Mouse (Mus musculus) E14TG2a.4 (cell line): ENCODE results near the gene Ptprb.

Experiments used
- H3K27me3 ChIP-seq: 2 replicates; pipeline ENCODE4 v1.6.1; 2014; ENCODE audit warnings: low read length, control low read depth; ENCODE audit not compliant: insufficient read depth
- H3K36me3 ChIP-seq: 2 replicates; pipeline ENCODE4 v1.6.1; 2014; ENCODE audit warnings: low read length, control low read depth; ENCODE audit not compliant: insufficient read depth
- H3K4me1 ChIP-seq: replicated peaks from 2 replicates; pipeline ENCODE4 v1.6.1; 2014; ENCODE audit warnings: low read depth, low read length, control low read depth
- H3K4me3 ChIP-seq: replicated peaks from 2 replicates; pipeline ENCODE4 v1.5.1; 2014; ENCODE audit warnings: mild to moderate bottlenecking, low read length
- H3K9me3 ChIP-seq: 2 replicates; pipeline ENCODE4 v1.6.1; 2014; ENCODE audit warnings: low read length, control low read depth
- CTCF ChIP-seq: conservative IDR thresholded peaks from 2 replicates; pipeline ENCODE4 v1.5.1; 2014; ENCODE audit warnings: low read length
- NANOG ChIP-seq: IDR thresholded peaks from 2 replicates; pipeline ENCODE4 v1.6.1; 2014; ENCODE audit warnings: borderline replicate concordance, low read length, mixed read lengths
- POU5F1 ChIP-seq: IDR thresholded peaks from 2 replicates; pipeline ENCODE4 v1.6.1; 2014; ENCODE audit warnings: low read length, borderline replicate concordance

Gene Ptprb

GRCm38 (mm10) chr10:116335328-116335727, 60.0 kb downstream of the Ptprb start:
- TF ChIP-seq CTCF (no peak), NANOG (no peak), POU5F1 (no peak)
- Histone ChIP-seq H3K36me3 (no peaks in the 10 kb centered on the region), H3K4me1 (peaks cover 8% of the 10 kb centered on the region), H3K27me3 (peaks cover 20% of the 10 kb centered on the region), H3K4me3 (no peak overlapping the region), H3K9me3 (no peaks in the 10 kb centered on the region)

DNA sequence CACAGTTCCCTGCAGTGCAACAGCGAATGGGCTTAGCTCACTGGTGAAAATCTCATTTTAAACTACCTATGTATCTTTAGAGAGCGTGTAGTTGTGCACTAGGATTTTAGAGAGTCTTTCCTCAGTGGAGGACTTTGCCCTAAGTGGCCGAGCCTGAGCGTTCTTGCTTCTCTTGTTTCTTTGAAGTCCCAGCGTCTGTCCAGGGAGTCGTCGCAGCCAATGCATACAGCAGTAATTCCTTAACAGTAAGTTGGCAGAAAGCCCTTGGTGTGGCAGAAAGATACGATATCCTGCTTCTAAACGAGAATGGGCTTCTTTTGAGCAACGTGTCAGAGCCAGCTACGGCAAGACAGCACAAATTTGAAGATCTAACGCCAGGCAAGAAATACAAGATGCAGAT, 65.9 kb downstream of the Ptprb start:
- no peaks in the 10 kb centered on the region for H3K36me3 ChIP-seq
- no peak for TF ChIP-seq NANOG
- TF ChIP-seq POU5F1, result no peak
- no peak for TF ChIP-seq CTCF
- peaks cover 13% of the 10 kb centered on the region for H3K9me3 ChIP-seq
- no peaks in the 10 kb centered on the region for H3K27me3 ChIP-seq
- no peak overlapping the region for H3K4me3 ChIP-seq
- H3K4me1 ChIP-seq, result no peaks in the 10 kb centered on the region

GRCm38 (mm10) chr10:116346618-116347184, 71.4 kb downstream of the Ptprb start:
- Histone ChIP-seq H3K4me3 (no peak overlapping the region), H3K27me3 (peaks cover 6% of the 10 kb centered on the region), H3K36me3 (no peaks in the 10 kb centered on the region), H3K4me1 (peaks cover 7% of the 10 kb centered on the region; the same call in 1 of the 2 replicates), H3K9me3 (peaks cover 13% of the 10 kb centered on the region)
- TF ChIP-seq NANOG, result no peak
- TF ChIP-seq CTCF, result no peak
- TF ChIP-seq POU5F1, result no peak

- peaks cover 8% of the 10 kb centered on the region for H3K9me3 ChIP-seq
- H3K4me3 ChIP-seq, result no peak overlapping the region
- TF ChIP-seq NANOG (no peak), CTCF (no peak), POU5F1 (no peak)
- peaks cover 6% of the 10 kb centered on the region for H3K27me3 ChIP-seq
- no peaks in the 10 kb centered on the region for H3K36me3 ChIP-seq
- peaks cover 7% of the 10 kb centered on the region; the same call in 1 of the 2 replicates for H3K4me1 ChIP-seq
Measured at GRCm38 (mm10) chr10:116349004-116349403, 73.7 kb downstream of the Ptprb start.

DNA sequence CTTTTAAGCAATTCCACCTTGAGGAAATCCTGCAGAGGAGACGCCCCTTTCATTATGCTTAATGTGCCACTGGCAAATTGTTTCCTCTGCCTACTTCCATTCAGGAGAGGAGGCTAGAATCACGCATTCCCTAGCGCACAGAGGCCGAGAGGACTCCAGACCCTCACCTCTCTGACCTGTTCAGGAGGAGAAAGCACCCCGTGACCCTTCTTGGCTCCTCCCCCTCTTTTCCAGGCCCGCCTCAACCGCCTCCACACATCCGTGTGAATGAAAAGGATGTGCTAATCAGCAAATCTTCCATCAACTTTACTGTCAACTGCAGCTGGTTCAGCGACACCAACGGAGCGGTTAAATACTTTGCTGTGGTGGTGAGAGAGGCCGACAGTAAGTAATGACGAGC, 75.2 kb downstream of the Ptprb start:
- TF ChIP-seq POU5F1 (no peak), NANOG (no peak), CTCF (no peak)
- no peaks in the 10 kb centered on the region for H3K9me3 ChIP-seq

GRCm38 (mm10) chr10:116354372-116354771, 79.0 kb downstream of the Ptprb start:
- H3K4me3 ChIP-seq, result no peak overlapping the region
- no peaks in the 10 kb centered on the region for H3K9me3 ChIP-seq
- H3K27me3 ChIP-seq, result 0 out of 2 replicates have a peak, but pooled peaks cover 3% of the 10 kb centered on the region
- peaks cover 14% of the 10 kb centered on the region for H3K4me1 ChIP-seq
- TF ChIP-seq NANOG (no peak), CTCF (no peak), POU5F1 (no peak)
- no peaks in the 10 kb centered on the region for H3K36me3 ChIP-seq

More for the DNA sequence above, 75.2 kb downstream of the Ptprb start:
- H3K36me3 ChIP-seq, result no peaks in the 10 kb centered on the region
- peaks cover 7% of the 10 kb centered on the region; the same call in 1 of the 2 replicates for H3K4me1 ChIP-seq
- H3K27me3 ChIP-seq, result peaks cover 6% of the 10 kb centered on the region
- no peak overlapping the region for H3K4me3 ChIP-seq

- no peak for TF ChIP-seq NANOG
- TF ChIP-seq CTCF, result no peak
- TF ChIP-seq POU5F1, result no peak
- H3K4me1 ChIP-seq, result peaks cover 7% of the 10 kb centered on the region
- H3K27me3 ChIP-seq, result no peaks in the 10 kb centered on the region
- H3K36me3 ChIP-seq, result no peaks in the 10 kb centered on the region
- H3K4me3 ChIP-seq, result no peak overlapping the region
- no peaks in the 10 kb centered on the region for H3K9me3 ChIP-seq
Measured at GRCm38 (mm10) chr10:116362181-116362580, 86.9 kb downstream of the Ptprb start.

DNA sequence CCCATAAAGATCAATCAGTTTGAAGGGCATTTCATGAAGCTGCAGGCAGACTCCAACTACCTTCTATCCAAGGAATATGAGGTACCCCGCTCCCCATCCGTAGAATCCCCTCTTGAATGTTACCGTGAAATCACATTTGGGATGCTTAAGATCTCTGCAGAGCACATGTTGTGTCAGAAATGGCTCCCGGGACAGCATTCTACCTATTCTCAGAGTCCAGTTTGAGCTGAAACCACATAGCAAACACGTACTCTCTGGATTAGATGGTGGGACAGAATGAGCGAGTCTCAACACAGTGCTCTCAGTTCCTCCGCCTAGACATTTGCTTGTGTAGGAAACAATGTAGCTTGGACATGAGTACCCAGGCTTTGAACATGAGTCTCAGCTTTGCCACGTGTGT, 87.3 kb downstream of the Ptprb start:
- H3K27me3 ChIP-seq, result no peaks in the 10 kb centered on the region
- no peaks in the 10 kb centered on the region for H3K9me3 ChIP-seq
- peaks cover 5% of the 10 kb centered on the region; the same call in 1 of the 2 replicates for H3K4me1 ChIP-seq
- no peak overlapping the region for H3K4me3 ChIP-seq
- no peaks in the 10 kb centered on the region for H3K36me3 ChIP-seq
- TF ChIP-seq CTCF, result no peak
- TF ChIP-seq POU5F1, result no peak
- no peak for TF ChIP-seq NANOG

- H3K9me3 ChIP-seq, result no peaks in the 10 kb centered on the region
- no peak overlapping the region for H3K4me3 ChIP-seq
- no peaks in the 10 kb centered on the region for H3K36me3 ChIP-seq
- TF ChIP-seq POU5F1, result no peak
- no peak for TF ChIP-seq NANOG
- no peak for TF ChIP-seq CTCF
- H3K27me3 ChIP-seq, result no peaks in the 10 kb centered on the region
- H3K4me1 ChIP-seq, result 0 out of 2 replicates have a peak, but pooled peaks cover 5% of the 10 kb centered on the region
Measured at GRCm38 (mm10) chr10:116364759-116365158, 89.4 kb downstream of the Ptprb start.
